Mouse (Mus musculus): ENCODE measurements around the gene Spag4. TPM values are rescaled to one million over a fixed set of nuclear protein-coding genes. Genes with fewer than 3 reads are reported as not detected.

Gene Spag4
- 0.43 and 0.85 TPM in 2 replicates for total RNA-seq (2023)

DNA sequence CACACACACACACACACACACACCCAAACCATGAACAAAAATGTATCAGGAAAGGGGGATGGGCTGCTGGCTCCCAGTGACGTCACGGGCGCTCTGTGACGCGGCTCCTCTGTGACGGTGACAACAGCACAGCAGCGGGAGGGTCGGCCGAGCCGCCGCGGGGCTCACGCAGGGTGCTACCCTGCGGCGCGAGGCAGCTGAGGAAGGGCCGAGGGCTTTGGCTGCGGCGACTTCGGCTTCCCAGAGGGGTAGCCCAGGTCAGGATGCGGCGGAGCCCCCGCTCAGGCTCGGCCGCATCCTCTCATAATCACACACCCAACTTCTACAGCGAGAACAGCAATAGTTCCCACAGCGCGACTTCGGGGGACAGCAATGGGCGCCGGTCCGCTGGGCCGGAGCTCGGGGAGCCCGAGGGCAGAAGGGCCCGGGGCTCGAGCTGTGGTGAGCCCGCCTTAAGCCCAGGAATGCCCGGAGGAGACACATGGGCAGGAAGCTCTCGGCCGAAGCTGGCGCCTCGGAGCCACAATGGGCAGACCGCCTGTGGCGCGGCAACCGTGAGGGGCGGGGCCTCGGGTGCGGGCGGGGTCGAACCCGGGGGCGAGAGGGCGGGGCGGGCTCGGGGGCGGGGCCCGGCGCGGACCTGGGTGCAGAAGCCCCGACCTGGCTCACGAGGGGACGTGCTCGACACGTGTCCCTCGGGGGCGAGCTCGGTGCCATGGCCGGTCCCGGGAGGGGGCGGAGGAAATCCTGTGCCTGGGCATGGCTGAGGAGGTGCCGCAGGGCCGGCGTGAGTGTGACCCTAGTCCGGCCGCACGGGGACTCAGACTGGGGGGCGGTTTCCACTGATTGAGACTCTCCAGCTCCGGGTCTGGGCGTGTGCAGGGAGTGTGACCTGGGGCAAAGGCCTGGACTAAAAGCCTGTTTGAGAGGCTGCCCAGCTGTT, at the start of gene Spag4:
Gene Spag4 (plus strand): TSS at position 77 of the 943 bp plus-strand sequence.

DNA sequence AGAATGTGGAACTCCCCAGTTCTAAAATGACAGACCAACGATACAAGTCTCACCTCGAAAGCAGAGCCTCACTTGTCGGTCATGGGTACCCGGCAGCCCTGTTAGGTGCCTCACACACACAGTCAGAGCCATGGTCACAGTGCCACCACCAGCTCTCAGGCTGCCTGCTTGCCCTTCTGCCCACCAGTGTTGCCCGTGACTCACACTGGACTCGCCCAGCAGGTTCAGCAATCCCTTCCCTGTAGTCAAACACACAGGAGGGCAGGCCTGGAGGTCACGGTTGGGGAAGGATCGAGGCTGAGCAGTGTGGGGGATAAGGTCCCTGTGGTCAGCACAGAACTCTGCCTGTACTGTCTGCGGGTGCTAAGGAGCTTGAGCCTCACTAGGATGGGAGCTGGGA, 12.2 kb upstream of the Spag4 start, which contains the start of gene Fer1l4:
Gene Fer1l4 (minus strand): TSS at position 132 of the 400 bp plus-strand sequence.

DNA sequence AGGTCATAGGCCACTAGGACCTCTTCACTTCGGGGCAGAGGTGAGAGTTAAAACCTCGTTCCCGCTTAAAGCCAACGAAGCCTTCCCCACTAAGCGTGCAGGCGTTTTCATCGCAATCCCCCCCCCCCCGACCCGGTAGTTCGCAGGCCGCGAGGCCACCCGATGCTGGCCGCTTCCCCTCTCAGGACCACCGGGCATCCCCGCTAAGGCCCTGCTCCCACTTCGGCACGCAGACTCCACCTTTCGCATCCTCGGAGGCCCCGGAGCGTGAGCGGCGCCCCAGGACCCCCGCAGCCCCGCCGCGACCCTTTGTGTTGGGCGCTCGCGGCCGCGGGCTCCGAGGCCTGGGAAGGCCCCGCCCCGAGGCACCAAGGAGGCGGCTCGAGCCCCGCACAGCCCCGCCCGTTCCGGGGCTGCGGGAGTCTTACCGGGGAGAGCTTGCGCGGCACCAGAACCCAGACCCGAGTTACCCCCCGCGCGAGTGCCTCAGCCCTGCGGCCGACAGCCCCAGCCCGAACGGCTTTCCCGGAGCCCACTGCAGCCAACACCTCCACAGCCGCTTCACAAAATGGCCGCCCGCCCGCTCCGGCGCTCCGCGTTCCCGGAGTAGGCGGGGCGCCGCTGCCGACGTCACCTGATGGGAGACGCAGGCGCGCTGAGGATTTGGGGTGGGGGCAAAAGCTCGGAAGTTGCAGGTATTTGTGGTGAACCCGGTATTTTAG, 46.5 kb downstream of the Spag4 start, which contains the start of the genes Cpne1 and Rbm12:
Gene Cpne1 (minus strand): TSS at position 608 of the 722 bp plus-strand sequence.
Gene Rbm12 (minus strand): TSS at position 621 of the 722 bp plus-strand sequence.

Other genes with a start within 250 kb of the Spag4 start
- 8.4 and 9.0 TPM in 2 replicates for gene BC029722, start 245.7 kb upstream of the Spag4 start, total RNA-seq (2023)
- 71.4 and 79.8 TPM in 2 replicates for gene Eif6, start 238.2 kb upstream of the Spag4 start, total RNA-seq (2023)
- gene Fam83c, start 230.3 kb upstream of the Spag4 start, total RNA-seq (2023): not detected in 2 replicates
- 9.8 and 13.0 TPM in 2 replicates for gene Uqcc1, start 134.9 kb upstream of the Spag4 start, total RNA-seq (2023)
- not detected in 2 replicates for gene Gm15557, start 124.4 kb upstream of the Spag4 start, total RNA-seq (2023)
- gene Gdf5, start 119.8 kb upstream of the Spag4 start, total RNA-seq (2023): not detected in 2 replicates
- gene Cep250, start 108.7 kb upstream of the Spag4 start, total RNA-seq (2023): 57.4 and 85.4 TPM in 2 replicates
- gene 6430550D23Rik, start 57.2 kb upstream of the Spag4 start, total RNA-seq (2023): not detected in 2 replicates
- gene Ergic3, start 57.1 kb upstream of the Spag4 start, total RNA-seq (2023): 57.4 and 60.2 TPM in 2 replicates
- gene Fer1l4, start 12.2 kb upstream of the Spag4 start, total RNA-seq (2023): not detected in 2 replicates
- 65.0 and 74.0 TPM in 2 replicates for gene Cpne1, start 46.8 kb downstream of the Spag4 start, total RNA-seq (2023)
- 17.7 and 19.8 TPM in 2 replicates for gene Rbm12, start 46.8 kb downstream of the Spag4 start, total RNA-seq (2023)
- 9.9 and 20.0 TPM in 2 replicates for gene Gm28036, start 61.9 kb downstream of the Spag4 start, total RNA-seq (2023)
- 41.2 and 53.9 TPM in 2 replicates for gene Romo1, start 78.9 kb downstream of the Spag4 start, total RNA-seq (2023)
- 14.0 and 18.5 TPM in 2 replicates for gene Nfs1, start 79.0 kb downstream of the Spag4 start, total RNA-seq (2023)
- 1,780 and 2,284 TPM in 2 replicates for gene Rbm39, start 115.1 kb downstream of the Spag4 start, total RNA-seq (2023)
- 30.1 and 44.3 TPM in 2 replicates for gene Phf20, start 131.3 kb downstream of the Spag4 start, total RNA-seq (2023)
- 6.1 and 11.3 TPM in 2 replicates for gene Cnbd2, start 247.1 kb downstream of the Spag4 start, total RNA-seq (2023)
- gene Scand1, start 247.5 kb downstream of the Spag4 start, total RNA-seq (2023): 148 and 170 TPM in 2 replicates

All from neutrophil, adult 65 days (primary cell).